Mouse (Mus musculus) stomach, postnatal 0 days (tissue): ENCODE data around the gene Dppa3. TPM values are rescaled to one million over a fixed set of nuclear protein-coding genes. Genes with fewer than 3 reads are reported as not detected.

Experiments used
- ATAC-seq: fragments of 200-750 bp; cut with Nextera tagmentation; 2 replicates; pipeline ENCODE4 v1.8.0; 2017; ENCODE audit not compliant: low FRiP score, low TSS enrichment
- DNase-seq: peaks from one replicate; pipeline ENCODE4 v3.0.0-alpha.2; 2016; ENCODE audit warnings: low spot score
- H3K27ac ChIP-seq: fragments of 300-500 bp; sonication (generic); replicated peaks from 2 replicates; pipeline ENCODE4 v1.5.1; 2014; ENCODE audit warnings: mild to moderate bottlenecking, control low read depth
- H3K27me3 ChIP-seq: fragments of 300-500 bp; sonication (generic); 2 replicates; pipeline ENCODE4 v1.6.1; 2014; ENCODE audit warnings: low read length; ENCODE audit not compliant: control insufficient read depth, insufficient read depth
- H3K36me3 ChIP-seq: fragments of 300-500 bp; sonication (generic); 2 replicates; pipeline ENCODE4 v1.6.1; 2014; ENCODE audit warnings: low read length, mixed read lengths; ENCODE audit not compliant: control insufficient read depth, insufficient read depth
- H3K4me1 ChIP-seq: fragments of 300-500 bp; sonication (generic); replicated peaks from 2 replicates; pipeline ENCODE4 v1.6.1; 2014; ENCODE audit warnings: antibody characterized with exemption; ENCODE audit not compliant: control insufficient read depth, insufficient read depth
- H3K4me2 ChIP-seq: fragments of 300-500 bp; sonication (generic); replicated peaks from 2 replicates; pipeline ENCODE4 v1.6.1; 2014; ENCODE audit warnings: low read depth, mild to moderate bottlenecking, control low read depth, moderate library complexity
- H3K4me3 ChIP-seq: fragments of 300-500 bp; sonication (generic); 2 replicates; pipeline ENCODE4 v1.5.1; 2014; ENCODE audit warnings: low read depth, low read length, control low read depth
- H3K9ac ChIP-seq: fragments of 300-500 bp; sonication (generic); 2 replicates; pipeline ENCODE4 v1.6.1; 2014; ENCODE audit warnings: mild to moderate bottlenecking, low read length, control low read depth, mixed read lengths
- H3K9me3 ChIP-seq: fragments of 300-500 bp; sonication (generic); 2 replicates; pipeline ENCODE4 v1.6.1; 2016; ENCODE audit warnings: low read length; ENCODE audit not compliant: control insufficient read depth
- CTCF ChIP-seq: IDR thresholded peaks from 2 replicates; pipeline ENCODE4 v1.5.1; 2016; ENCODE audit warnings: antibody characterized with exemption, low read depth, mild to moderate bottlenecking, moderate library complexity
- EP300 ChIP-seq: optimal IDR thresholded peaks from 2 replicates; pipeline ENCODE3; 2016; ENCODE audit warnings: antibody characterized with exemption
- WGBS: fragments of 180-500 bp; shearing (Covaris S2); extraction: QIAGEN DNeasy Blood & Tissue Kit; methylation state at CpG from one replicate; pipeline ENCODE4 v1.1.7; 2014; 5-methylcytosine and 5-hydroxymethylcytosine counted together
- polyA plus RNA-seq: library from polyadenylated mRNA; unstranded; fragments of >200 nt; fragmentation: Nextera tagmentation; extraction: Ambion mirVana; gene quantifications from 2 replicates; pipeline ENCODE4 v1.2.1, GENCODE M21; 2015

The Dppa3 gene
- polyA plus RNA-seq, 1 experiment from 2014 or later: not detected

- WGBS: 77% methylated on average over 3 of the region's 3 CpGs
- ATAC-seq: no peak
- no peak overlapping the region for H3K9ac ChIP-seq
- H3K36me3 ChIP-seq: no peaks in the 10 kb centered on the region
- H3K27ac ChIP-seq: no peak overlapping the region
- no peak for DNase-seq
- H3K4me1 ChIP-seq: no peaks in the 10 kb centered on the region
- H3K9me3 ChIP-seq: no peaks in the 10 kb centered on the region
- H3K4me3 ChIP-seq: peak overlapping the region; percentile 55
- TF ChIP-seq CTCF: no peak
- no peak for TF ChIP-seq EP300
- H3K4me2 ChIP-seq: peak overlapping the region; percentile 58
- H3K27me3 ChIP-seq: no peaks in the 10 kb centered on the region
Observed at GRCm38 (mm10) chr6:122601615-122602014, 24.6 kb upstream of the Dppa3 start.

GRCm38 (mm10) chr6:122602242-122602991 lies 23.8 kb upstream of the Dppa3 start, which contains the start of gene Apobec1:
TSS of gene Apobec1 (minus strand) at chr6:122602444.
- no peaks in the 10 kb centered on the region for H3K36me3 ChIP-seq
- TF ChIP-seq CTCF: no peak
- TF ChIP-seq EP300: no peak
- H3K27ac ChIP-seq: peak within 1 kb of the TSS; percentile 88
- 1% methylated on average over 22 of the region's 22 CpGs for WGBS
- peak within 1 kb of the TSS; percentile 55 for H3K4me3 ChIP-seq
- H3K9ac ChIP-seq: peak within 1 kb of the TSS; percentile 61
- no peaks in the 10 kb centered on the region for H3K4me1 ChIP-seq
- DNase-seq (peak; percentile 79), ATAC-seq (peak; percentile 88)
- H3K9me3 ChIP-seq: no peaks in the 10 kb centered on the region
- H3K27me3 ChIP-seq: no peaks in the 10 kb centered on the region
- peak within 1 kb of the TSS; percentile 58 for H3K4me2 ChIP-seq

- Histone ChIP-seq H3K27ac (peak overlapping the region; percentile 88), H3K36me3 (no peaks in the 10 kb centered on the region), H3K27me3 (no peaks in the 10 kb centered on the region), H3K4me1 (no peaks in the 10 kb centered on the region), H3K4me2 (peak overlapping the region; percentile 58), H3K9ac (no peak overlapping the region), H3K4me3 (peak overlapping the region; percentile 55), H3K9me3 (no peaks in the 10 kb centered on the region)
- TF ChIP-seq CTCF (no peak), EP300 (no peak)
- DNase-seq: no peak
- no peak for ATAC-seq
- 0% methylated on average over 1 of the region's 1 CpGs for WGBS
Observed at GRCm38 (mm10) chr6:122602992-122603322, 23.3 kb upstream of the Dppa3 start.

GRCm38 (mm10) chr6:122604260-122604659 lies 21.9 kb upstream of the Dppa3 start:
- TF ChIP-seq EP300 (no peak), CTCF (no peak)
- no peak for DNase-seq
- H3K27me3 ChIP-seq: no peaks in the 10 kb centered on the region

GRCm38 (mm10) chr6:122605483-122605882 lies 20.7 kb upstream of the Dppa3 start:
- ATAC-seq (no peak), DNase-seq (no peak)
- no peak for TF ChIP-seq EP300
- TF ChIP-seq CTCF: peak; percentile 39
- no peaks in the 10 kb centered on the region for H3K4me1 ChIP-seq
- 81% methylated on average over 8 of the region's 8 CpGs for WGBS
- no peak overlapping the region for H3K4me3 ChIP-seq
- H3K36me3 ChIP-seq: no peaks in the 10 kb centered on the region
- no peak overlapping the region for H3K9ac ChIP-seq
- H3K27ac ChIP-seq: no peak overlapping the region
- no peaks in the 10 kb centered on the region for H3K9me3 ChIP-seq
- no peak overlapping the region for H3K4me2 ChIP-seq
- no peaks in the 10 kb centered on the region for H3K27me3 ChIP-seq

More at GRCm38 (mm10) chr6:122604260-122604659, 21.9 kb upstream of the Dppa3 start:
- Histone ChIP-seq H3K4me3 (no peak overlapping the region), H3K36me3 (no peaks in the 10 kb centered on the region), H3K9ac (no peak overlapping the region), H3K4me1 (no peaks in the 10 kb centered on the region), H3K27ac (no peak overlapping the region), H3K4me2 (no peak overlapping the region), H3K9me3 (no peaks in the 10 kb centered on the region)
- ATAC-seq: no peak

- Histone ChIP-seq H3K4me2 (no peak overlapping the region), H3K36me3 (no peaks in the 10 kb centered on the region), H3K27ac (no peak overlapping the region), H3K27me3 (no peaks in the 10 kb centered on the region), H3K9me3 (no peaks in the 10 kb centered on the region), H3K4me1 (no peaks in the 10 kb centered on the region), H3K9ac (no peak overlapping the region), H3K4me3 (no peak overlapping the region)
- no peak for DNase-seq
- 96% methylated on average over 11 of the region's 11 CpGs for WGBS
- TF ChIP-seq EP300 (no peak), CTCF (no peak)
- no peak for ATAC-seq
Observed at GRCm38 (mm10) chr6:122606661-122607060, 19.5 kb upstream of the Dppa3 start.
